Mouse (Mus musculus): Measurements from ENCODE around the gene Hspa12b.

The Hspa12b gene

GRCm38 (mm10) chr2:131148353-131149253 lies 21.5 kb downstream of the Hspa12b start:
- DNase-seq (ENCODE audit: low spot score in 2 of 2): no peak

- DNase-seq (ENCODE audit: low spot score in 2 of 2): no peak
Observed at GRCm38 (mm10) chr2:131149254-131149578, 22.1 kb downstream of the Hspa12b start.

DNA sequence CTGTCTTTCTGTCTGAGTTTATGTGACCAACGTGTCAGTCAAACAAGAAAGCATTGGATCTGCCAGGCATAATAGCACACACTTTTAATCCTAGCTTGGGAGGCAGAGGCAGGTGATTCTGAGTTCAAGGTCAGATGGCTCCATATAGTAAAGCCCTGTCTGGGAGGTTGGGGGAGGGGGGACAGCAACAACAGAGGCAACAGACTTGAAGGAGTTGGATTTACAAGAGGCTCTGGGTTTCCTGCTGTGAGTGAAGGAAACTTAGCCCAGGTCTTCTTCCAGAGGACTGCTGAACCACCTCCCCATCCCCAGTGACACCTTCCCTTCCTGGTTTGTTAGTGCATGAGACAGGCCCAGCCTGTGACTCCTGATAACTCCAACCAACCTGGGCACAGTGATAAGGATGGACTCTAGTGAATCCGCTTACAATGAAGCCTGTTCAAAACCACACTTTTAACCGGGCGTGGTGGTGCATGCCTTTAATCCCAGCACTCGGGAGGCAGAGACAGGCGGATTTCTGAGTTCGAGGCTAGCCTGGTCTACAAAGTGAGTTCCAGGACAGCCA lies 25.2 kb downstream of the Hspa12b start:
- no peak for DNase-seq (ENCODE audit: low spot score in 2 of 2)

- no peak for DNase-seq (ENCODE audit: low spot score in 2 of 2)
Observed at GRCm38 (mm10) chr2:131154036-131154435, 27.0 kb downstream of the Hspa12b start.

DNA sequence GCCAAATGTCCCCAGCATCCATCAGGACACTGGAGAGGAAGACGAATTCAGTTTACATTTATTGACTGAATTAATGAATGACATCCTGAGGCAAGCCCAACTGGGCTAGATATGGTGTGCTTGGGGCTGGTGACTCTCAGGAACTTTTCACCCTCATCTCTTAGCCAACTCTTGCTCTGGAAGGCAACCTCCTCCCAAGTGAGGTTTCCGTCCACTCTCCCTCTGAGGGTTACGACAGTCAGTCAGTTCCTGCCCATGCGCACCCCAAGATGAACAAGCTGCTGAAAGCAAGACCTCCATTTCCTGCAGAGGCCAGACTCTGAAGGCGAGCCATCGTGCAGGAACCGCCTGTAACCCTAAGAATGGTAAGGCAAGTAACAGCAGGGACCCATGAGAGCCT lies 29.9 kb downstream of the Hspa12b start:
- no peak for DNase-seq (ENCODE audit: low spot score in 2 of 2)

DNA sequence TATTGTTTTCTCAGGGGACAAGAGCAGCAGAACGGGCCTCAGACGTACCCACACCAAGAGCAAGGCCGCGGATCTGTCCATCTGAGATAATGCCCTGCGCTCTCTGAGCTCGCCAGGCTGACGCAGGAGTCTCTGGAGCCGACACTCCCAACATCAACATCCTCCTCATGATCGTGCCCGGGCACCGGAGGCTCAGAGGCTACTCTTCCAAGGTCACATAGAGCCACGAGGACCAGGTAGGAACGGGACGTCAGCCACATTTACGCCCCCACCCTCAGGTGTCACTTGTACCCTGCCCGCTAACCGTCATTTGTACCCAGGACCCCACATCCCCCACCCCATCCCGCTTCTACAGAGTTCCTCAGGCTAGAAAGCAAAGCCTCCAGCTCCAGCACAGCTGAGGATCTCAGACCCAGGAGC lies 32.4 kb downstream of the Hspa12b start:
- DNase-seq (ENCODE audit: low spot score in 2 of 2): no peak

- peak; percentile 94 for DNase-seq (ENCODE audit: low spot score in 2 of 2)
Observed at GRCm38 (mm10) chr2:131159938-131160581, 33.0 kb downstream of the Hspa12b start, which contains the start of gene 1700037H04Rik. Gene 1700037H04Rik, minus strand, starts transcription at chr2:131160081.

- no peak for DNase-seq (ENCODE audit: low spot score in 2 of 2)
Observed at GRCm38 (mm10) chr2:131160671-131161111, 33.6 kb downstream of the Hspa12b start.

- no peak for DNase-seq (ENCODE audit: low spot score in 2 of 2)
Observed at GRCm38 (mm10) chr2:131163924-131164323, 36.8 kb downstream of the Hspa12b start.

GRCm38 (mm10) chr2:131166172-131166571 lies 39.1 kb downstream of the Hspa12b start:
- no peak for DNase-seq (ENCODE audit: low spot score in 2 of 2)

GRCm38 (mm10) chr2:131167984-131168383 lies 40.9 kb downstream of the Hspa12b start:
- no peak for DNase-seq (ENCODE audit: low spot score in 2 of 2)

- no peak for DNase-seq (ENCODE audit: low spot score in 2 of 2)
Observed at GRCm38 (mm10) chr2:131168914-131169313, 41.8 kb downstream of the Hspa12b start.

DNA sequence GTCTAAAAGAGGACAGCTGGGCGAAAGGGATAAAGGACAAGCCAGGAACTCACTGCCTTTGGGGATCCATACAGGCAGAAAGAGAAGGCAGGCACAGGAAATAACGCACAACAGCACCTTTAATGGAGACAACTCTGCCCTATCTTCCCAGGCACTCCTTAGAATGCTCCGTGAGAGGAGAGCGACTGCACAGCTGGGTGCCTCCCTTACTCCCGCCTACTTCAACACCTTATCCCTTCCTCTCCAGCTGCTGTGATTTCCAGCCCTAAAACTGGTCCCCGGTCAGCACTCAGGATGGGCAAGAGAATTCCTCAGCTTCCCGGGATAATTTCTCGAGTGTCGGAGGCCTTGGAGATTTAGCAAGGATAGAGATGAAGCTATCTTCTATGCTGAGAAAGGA lies 43.9 kb downstream of the Hspa12b start:
- DNase-seq (ENCODE audit: low spot score in 2 of 2): no peak

DNA sequence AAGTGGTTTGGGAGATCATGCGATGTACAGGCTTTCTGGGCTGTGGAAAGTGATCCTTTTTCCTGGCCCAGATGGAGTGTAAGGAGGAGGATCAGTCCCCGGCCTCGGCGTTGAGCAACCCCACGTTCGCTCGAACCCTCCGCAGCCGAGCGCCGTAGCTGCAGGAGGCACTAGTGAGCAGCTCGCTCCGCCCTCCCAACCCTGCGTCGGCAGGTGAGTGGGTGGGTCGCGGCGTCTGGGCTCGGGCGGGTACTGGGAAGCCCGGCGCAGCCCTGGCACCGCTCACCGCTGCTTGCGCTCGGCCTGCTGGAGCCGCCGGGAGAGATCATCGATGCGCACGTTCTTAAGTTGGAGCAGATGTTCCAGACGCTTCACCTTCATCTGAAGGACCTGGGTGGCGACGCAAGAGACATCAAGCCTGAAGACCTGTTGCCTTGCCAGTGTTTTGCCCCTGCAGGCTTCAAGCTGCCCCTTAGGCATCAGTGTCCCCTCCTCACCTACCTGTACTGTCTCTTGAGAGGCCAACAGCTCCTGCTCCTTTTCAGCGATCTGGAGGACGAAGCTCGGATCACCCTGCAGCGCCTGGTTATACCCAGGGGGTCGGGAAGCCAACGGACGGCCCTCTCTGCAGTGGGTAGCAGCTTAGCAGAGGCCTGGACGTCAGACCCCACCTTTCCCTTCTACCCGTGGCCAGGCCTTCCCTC lies 44.5 kb downstream of the Hspa12b start:
- DNase-seq (ENCODE audit: low spot score in 2 of 2): peak in 1 of 2 experiments; percentile 57

DNA sequence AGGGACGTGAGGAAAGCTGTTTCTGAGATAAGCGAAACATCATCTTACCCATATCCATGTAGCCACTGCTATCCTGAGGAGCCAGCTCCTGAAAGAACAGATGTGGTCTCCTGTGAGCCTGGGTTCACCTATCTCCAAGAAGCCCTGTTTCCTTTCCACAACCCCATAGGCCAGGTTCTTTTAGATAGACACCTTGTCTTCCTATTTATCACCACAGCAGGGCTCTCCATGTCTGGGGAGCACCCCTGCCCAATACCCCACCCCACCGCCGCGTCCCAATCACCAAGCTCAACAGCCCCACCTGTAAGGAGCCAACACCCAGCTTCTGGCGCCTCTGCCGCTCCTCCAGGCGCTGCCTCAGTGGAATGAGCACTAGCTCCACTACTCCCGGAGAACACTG lies 45.2 kb downstream of the Hspa12b start:
- DNase-seq (ENCODE audit: low spot score in 2 of 2): no peak

GRCm38 (mm10) chr2:131174700-131175099 lies 47.6 kb downstream of the Hspa12b start:
- DNase-seq (ENCODE audit: low spot score in 2 of 2): peak; percentile 39 to 65

DNA sequence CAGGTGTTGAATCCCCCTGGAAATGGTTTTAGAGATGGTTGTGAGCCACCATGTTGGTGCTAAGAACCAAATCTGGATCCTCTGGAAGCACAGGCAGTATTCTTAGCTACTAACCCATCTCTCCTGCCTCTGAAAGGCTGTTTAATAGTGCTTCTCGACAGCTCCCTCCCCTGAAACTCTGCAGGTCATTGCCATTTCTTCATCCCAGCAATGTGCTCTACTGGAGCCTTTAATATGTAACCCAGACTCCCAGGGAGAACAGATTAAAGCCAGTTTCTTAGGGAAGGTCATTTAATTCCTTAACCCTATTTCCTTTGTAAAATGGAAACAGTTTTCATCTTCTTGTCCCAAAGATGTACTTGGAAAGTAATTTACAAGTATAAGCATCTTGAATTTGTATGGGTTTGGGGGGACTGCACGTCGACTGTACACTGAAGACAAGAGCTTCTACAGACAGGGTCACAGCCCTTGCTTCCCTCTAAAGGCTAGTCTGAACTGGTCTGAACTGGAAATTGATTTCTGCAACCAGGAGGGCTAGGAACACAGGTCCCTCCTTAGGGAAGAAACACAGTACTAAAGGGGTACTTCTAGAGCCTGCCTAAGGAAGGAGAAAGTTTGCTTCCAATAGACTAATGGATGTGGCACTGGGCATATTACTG lies 48.3 kb downstream of the Hspa12b start:
- no peak for DNase-seq (ENCODE audit: low spot score in 2 of 2)

GRCm38 (mm10) chr2:131175945-131176309 lies 48.8 kb downstream of the Hspa12b start:
- DNase-seq (ENCODE audit: low spot score in 2 of 2): no peak

DNA sequence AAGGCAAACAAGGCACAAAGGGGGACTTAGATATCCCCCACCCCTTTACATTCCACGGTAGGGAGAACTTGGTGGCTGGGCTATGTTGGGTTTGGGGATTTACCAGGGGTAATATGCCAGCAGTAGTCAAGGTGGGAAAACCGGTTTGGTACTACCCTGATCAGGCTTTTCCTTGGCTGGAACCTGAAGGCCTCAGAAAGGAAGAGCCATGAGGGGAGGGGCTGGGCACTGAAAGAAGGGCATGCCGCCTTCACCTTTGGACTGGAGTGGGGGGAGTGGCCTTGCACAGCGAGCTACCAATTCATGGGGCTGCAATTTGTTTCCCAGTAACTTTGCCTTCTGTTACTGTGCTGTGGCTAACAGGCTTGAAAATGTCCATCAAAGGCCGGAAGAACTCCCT lies 49.4 kb downstream of the Hspa12b start:
- no peak for DNase-seq (ENCODE audit: low spot score in 2 of 2)

- DNase-seq (ENCODE audit: low spot score in 2 of 2): no peak
Observed at GRCm38 (mm10) chr2:131177932-131178331, 50.9 kb downstream of the Hspa12b start.

GRCm38 (mm10) chr2:131178828-131179245 lies 51.8 kb downstream of the Hspa12b start:
- no peak for DNase-seq (ENCODE audit: low spot score in 2 of 2)
